Mouse (Mus musculus): ENCODE results near the gene Hs3st2. TPM values are rescaled to one million over a fixed set of nuclear protein-coding genes. Genes with fewer than 3 reads are reported as not detected.

Gene Hs3st2
- total RNA-seq, 1 experiment = not detected

GRCm38 (mm10) chr7:121535987-121536386 is 144.3 kb downstream of the Hs3st2 start:
- H3K4me1 ChIP-seq (ENCODE audit: control insufficient read depth in 2 of 2, insufficient read depth in 2 of 2, low read length in 2 of 2, poor library complexity in 1 of 2) = no peaks in the 10 kb centered on the region
- in situ Hi-C loops (cut with MboI; ENCODE audit: low sequenced_read_pairs in 2 of 2, unreplicated experiment in 2 of 2) = no loop called here
- H3K27ac ChIP-seq (ENCODE audit: insufficient read depth, low read depth, low read length, poor library complexity, severe bottlenecking) = no peak overlapping the region
- no peak overlapping the region for H3K4me3 ChIP-seq (ENCODE audit: insufficient read depth in 1 of 2, low read depth in 1 of 2, low read length in 2 of 2, poor library complexity in 1 of 2, severe bottlenecking in 1 of 2)
- no peak for DNase-seq (ENCODE audit: low read depth, low spot score)
- TF ChIP-seq MAFK (IDR thresholded peaks at IDR 0.05; ENCODE audit: insufficient read depth, low read depth, low read length) = no peak
- TF ChIP-seq HCFC1 (IDR thresholded peaks at IDR 0.05; ENCODE audit: borderline replicate concordance, insufficient read depth, low read length) = no peak
- no peak for TF ChIP-seq ZNF384 (IDR thresholded peaks at IDR 0.05; ENCODE audit: low read depth, low read length)
- no peak for TF ChIP-seq CHD2 (IDR thresholded peaks at IDR 0.05; ENCODE audit: low read depth, low read length)
- TF ChIP-seq ZC3H11A (IDR thresholded peaks at IDR 0.05; ENCODE audit: borderline replicate concordance, low read depth, low read length) = no peak
- H3K36me3 ChIP-seq (ENCODE audit: control insufficient read depth, insufficient read depth, low read length, poor library complexity, severe bottlenecking) = no peaks in the 10 kb centered on the region
- H3K9ac ChIP-seq (ENCODE audit: insufficient read depth, low read depth, low read length, poor library complexity, severe bottlenecking) = no peak overlapping the region
- no peaks in the 10 kb centered on the region for H3K9me3 ChIP-seq (ENCODE audit: control insufficient read depth, insufficient read depth, low read depth, low read length)

GRCm38 (mm10) chr7:121539405-121540275 is 148.0 kb downstream of the Hs3st2 start:
- no peaks in the 10 kb centered on the region for H3K36me3 ChIP-seq (ENCODE audit: control insufficient read depth, insufficient read depth, low read length, poor library complexity, severe bottlenecking)
- H3K4me3 ChIP-seq (ENCODE audit: insufficient read depth in 1 of 2, low read depth in 1 of 2, low read length in 2 of 2, poor library complexity in 1 of 2, severe bottlenecking in 1 of 2) = no peak overlapping the region
- H3K4me1 ChIP-seq (ENCODE audit: control insufficient read depth in 2 of 2, insufficient read depth in 2 of 2, low read length in 2 of 2, poor library complexity in 1 of 2) = no peaks in the 10 kb centered on the region
- TF ChIP-seq CHD2 (IDR thresholded peaks at IDR 0.05; ENCODE audit: low read depth, low read length) (no peak), HCFC1 (IDR thresholded peaks at IDR 0.05; ENCODE audit: borderline replicate concordance, insufficient read depth, low read length) (no peak), ZC3H11A (IDR thresholded peaks at IDR 0.05; ENCODE audit: borderline replicate concordance, low read depth, low read length) (no peak), MAFK (IDR thresholded peaks at IDR 0.05; ENCODE audit: insufficient read depth, low read depth, low read length) (no peak), ZNF384 (IDR thresholded peaks at IDR 0.05; ENCODE audit: low read depth, low read length) (no peak)
- H3K9ac ChIP-seq (ENCODE audit: insufficient read depth, low read depth, low read length, poor library complexity, severe bottlenecking) = no peak overlapping the region
- no peaks in the 10 kb centered on the region for H3K9me3 ChIP-seq (ENCODE audit: control insufficient read depth, insufficient read depth, low read depth, low read length)
- no peak overlapping the region for H3K27ac ChIP-seq (ENCODE audit: insufficient read depth, low read depth, low read length, poor library complexity, severe bottlenecking)
- in situ Hi-C loops (cut with MboI; ENCODE audit: low sequenced_read_pairs in 2 of 2, unreplicated experiment in 2 of 2) = no loop called here
- DNase-seq (ENCODE audit: low read depth, low spot score) = no peak

GRCm38 (mm10) chr7:121542458-121542857 is 150.8 kb downstream of the Hs3st2 start:
- no peaks in the 10 kb centered on the region for H3K9me3 ChIP-seq (ENCODE audit: control insufficient read depth, insufficient read depth, low read depth, low read length)
- no peaks in the 10 kb centered on the region for H3K36me3 ChIP-seq (ENCODE audit: control insufficient read depth, insufficient read depth, low read length, poor library complexity, severe bottlenecking)
- TF ChIP-seq CHD2 (IDR thresholded peaks at IDR 0.05; ENCODE audit: low read depth, low read length) (no peak), MAFK (IDR thresholded peaks at IDR 0.05; ENCODE audit: insufficient read depth, low read depth, low read length) (no peak), ZNF384 (IDR thresholded peaks at IDR 0.05; ENCODE audit: low read depth, low read length) (no peak), HCFC1 (IDR thresholded peaks at IDR 0.05; ENCODE audit: borderline replicate concordance, insufficient read depth, low read length) (no peak), ZC3H11A (IDR thresholded peaks at IDR 0.05; ENCODE audit: borderline replicate concordance, low read depth, low read length) (no peak)
- in situ Hi-C loops (cut with MboI; ENCODE audit: low sequenced_read_pairs in 2 of 2, unreplicated experiment in 2 of 2) = no loop called here
- H3K9ac ChIP-seq (ENCODE audit: insufficient read depth, low read depth, low read length, poor library complexity, severe bottlenecking) = no peak overlapping the region
- no peaks in the 10 kb centered on the region for H3K4me1 ChIP-seq (ENCODE audit: control insufficient read depth in 2 of 2, insufficient read depth in 2 of 2, low read length in 2 of 2, poor library complexity in 1 of 2)
- no peak overlapping the region for H3K4me3 ChIP-seq (ENCODE audit: insufficient read depth in 1 of 2, low read depth in 1 of 2, low read length in 2 of 2, poor library complexity in 1 of 2, severe bottlenecking in 1 of 2)
- no peak for DNase-seq (ENCODE audit: low read depth, low spot score)
- no peak overlapping the region for H3K27ac ChIP-seq (ENCODE audit: insufficient read depth, low read depth, low read length, poor library complexity, severe bottlenecking)

GRCm38 (mm10) chr7:121549329-121550022 is 157.8 kb downstream of the Hs3st2 start:
- in situ Hi-C loops (cut with MboI; ENCODE audit: low sequenced_read_pairs in 2 of 2, unreplicated experiment in 2 of 2) = no loop called here
- no peaks in the 10 kb centered on the region for H3K4me1 ChIP-seq (ENCODE audit: control insufficient read depth in 2 of 2, insufficient read depth in 2 of 2, low read length in 2 of 2, poor library complexity in 1 of 2)
- no peak for TF ChIP-seq MAFK (IDR thresholded peaks at IDR 0.05; ENCODE audit: insufficient read depth, low read depth, low read length)
- no peak for TF ChIP-seq CHD2 (IDR thresholded peaks at IDR 0.05; ENCODE audit: low read depth, low read length)
- no peak for TF ChIP-seq ZNF384 (IDR thresholded peaks at IDR 0.05; ENCODE audit: low read depth, low read length)
- TF ChIP-seq ZC3H11A (IDR thresholded peaks at IDR 0.05; ENCODE audit: borderline replicate concordance, low read depth, low read length) = no peak
- TF ChIP-seq HCFC1 (IDR thresholded peaks at IDR 0.05; ENCODE audit: borderline replicate concordance, insufficient read depth, low read length) = no peak
- no peak overlapping the region for H3K27ac ChIP-seq (ENCODE audit: insufficient read depth, low read depth, low read length, poor library complexity, severe bottlenecking)
- no peak overlapping the region for H3K4me3 ChIP-seq (ENCODE audit: insufficient read depth in 1 of 2, low read depth in 1 of 2, low read length in 2 of 2, poor library complexity in 1 of 2, severe bottlenecking in 1 of 2)
- H3K36me3 ChIP-seq (ENCODE audit: control insufficient read depth, insufficient read depth, low read length, poor library complexity, severe bottlenecking) = no peaks in the 10 kb centered on the region
- H3K9me3 ChIP-seq (ENCODE audit: control insufficient read depth, insufficient read depth, low read depth, low read length) = no peaks in the 10 kb centered on the region
- H3K9ac ChIP-seq (ENCODE audit: insufficient read depth, low read depth, low read length, poor library complexity, severe bottlenecking) = no peak overlapping the region
- DNase-seq (ENCODE audit: low read depth, low spot score) = no peak
